Mouse (Mus musculus) small intestine, adult 2 months (tissue): ENCODE results near the gene Mtss1l. TPM values are rescaled to one million over a fixed set of nuclear protein-coding genes. Genes with fewer than 3 reads are reported as not detected.

Experiments used
- H3K27ac ChIP-seq: fragments of 200-500 bp; 2 replicates; pipeline ENCODE4 v1.5.1; 2012; ENCODE audit warnings: low read depth, low read length, control low read depth, inconsistent platforms; ENCODE audit not compliant: insufficient read depth
- H3K27me3 ChIP-seq: fragments of 200-500 bp; 2 replicates; pipeline ENCODE4 v1.6.1; 2012; ENCODE audit warnings: mild to moderate bottlenecking, moderate library complexity, low read length, inconsistent platforms; ENCODE audit not compliant: control insufficient read depth, insufficient read depth
- H3K36me3 ChIP-seq: fragments of 200-500 bp; 2 replicates; pipeline ENCODE4 v1.6.1; 2012; ENCODE audit warnings: mild to moderate bottlenecking, low read length, control low read depth, inconsistent platforms; ENCODE audit not compliant: control insufficient read depth, insufficient read depth
- H3K4me1 ChIP-seq: fragments of 200-500 bp; 2 replicates; pipeline ENCODE4 v1.6.1; 2012; ENCODE audit warnings: low read length, inconsistent platforms, mixed read lengths; ENCODE audit not compliant: control insufficient read depth, insufficient read depth, insufficient read length
- H3K4me3 ChIP-seq: fragments of 200-500 bp; 2 replicates; pipeline ENCODE4 v1.5.1; 2012; ENCODE audit warnings: low read depth, mild to moderate bottlenecking, control low read depth, inconsistent platforms, low read length, moderate library complexity
- CTCF ChIP-seq: fragments of 200-500 bp; IDR thresholded peaks from 2 replicates; pipeline ENCODE4 v1.5.1; 2012; ENCODE audit warnings: low read depth, mild to moderate bottlenecking, control low read depth, inconsistent platforms, low read length, moderate library complexity, mixed read lengths; ENCODE audit not compliant: insufficient replicate concordance, insufficient read length; ENCODE audit errors: extremely low read depth
- POLR2A ChIP-seq: fragments of 200-500 bp; IDR thresholded peaks from 2 replicates; pipeline ENCODE4 v1.6.1; 2012; ENCODE audit warnings: low read depth, mild to moderate bottlenecking, control low read depth, inconsistent platforms, low read length, moderate library complexity
- WGBS: fragments of 180-500 bp; shearing (Covaris S2); methylation state at CpG from one replicate; pipeline ENCODE4 v1.1.7; 2018; 5-methylcytosine and 5-hydroxymethylcytosine counted together
- polyA plus RNA-seq: library from polyadenylated mRNA; depleted of rRNA; stranded (reverse); fragments of >200 nt; gene quantifications from 2 replicates; pipeline ENCODE4 v1.2.3, GENCODE M21; 2012

The Mtss1l gene
- polyA plus RNA-seq, 1 experiment: 21.9 TPM

- Histone ChIP-seq H3K4me3 (no peak overlapping the region), H3K27me3 (no peaks in the 10 kb centered on the region), H3K4me1 (no peaks in the 10 kb centered on the region), H3K36me3 (no peaks in the 10 kb centered on the region), H3K27ac (no peak overlapping the region)
- TF ChIP-seq POLR2A: no peak
- TF ChIP-seq CTCF: no peak
- WGBS: 30% methylated on average over 6 of the region's 6 CpGs
Measured at GRCm38 (mm10) chr8:110767261-110767660, 46.0 kb downstream of the Mtss1l start.

GRCm38 (mm10) chr8:110772452-110772851 lies 51.2 kb downstream of the Mtss1l start:
- no peaks in the 10 kb centered on the region for H3K36me3 ChIP-seq
- no peaks in the 10 kb centered on the region; the same call in 1 of the 2 replicates for H3K4me1 ChIP-seq
- H3K27ac ChIP-seq: no peak overlapping the region
- TF ChIP-seq CTCF (no peak), POLR2A (no peak)
- 71% methylated on average over 7 of the region's 7 CpGs for WGBS
- H3K27me3 ChIP-seq: no peaks in the 10 kb centered on the region
- H3K4me3 ChIP-seq: no peak overlapping the region

GRCm38 (mm10) chr8:110774047-110774446 lies 52.8 kb downstream of the Mtss1l start:
- 57% methylated on average over 3 of the region's 3 CpGs for WGBS
- TF ChIP-seq POLR2A: no peak
- no peak for TF ChIP-seq CTCF

GRCm38 (mm10) chr8:110774725-110775124 lies 53.4 kb downstream of the Mtss1l start:
- H3K36me3 ChIP-seq: no peaks in the 10 kb centered on the region
- H3K27me3 ChIP-seq: no peaks in the 10 kb centered on the region
- H3K4me3 ChIP-seq: no peak overlapping the region
- WGBS: 87% methylated on average over 6 of the region's 6 CpGs
- no peak for TF ChIP-seq POLR2A
- H3K4me1 ChIP-seq: no peaks in the 10 kb centered on the region; the same call in 1 of the 2 replicates
- H3K27ac ChIP-seq: peak overlapping the region; percentile 70

More at GRCm38 (mm10) chr8:110774047-110774446, 52.8 kb downstream of the Mtss1l start:
- Histone ChIP-seq H3K4me3 (no peak overlapping the region), H3K27ac (peak overlapping the region; percentile 67), H3K27me3 (no peaks in the 10 kb centered on the region), H3K36me3 (no peaks in the 10 kb centered on the region), H3K4me1 (no peaks in the 10 kb centered on the region; the same call in 1 of the 2 replicates)

GRCm38 (mm10) chr8:110775316-110775715 lies 54.0 kb downstream of the Mtss1l start:
- Histone ChIP-seq H3K4me3 (no peak overlapping the region), H3K27me3 (no peaks in the 10 kb centered on the region), H3K27ac (peak overlapping the region; percentile 70; the same call in 1 of the 2 replicates), H3K4me1 (no peaks in the 10 kb centered on the region; the same call in 1 of the 2 replicates), H3K36me3 (no peaks in the 10 kb centered on the region)
- 84% methylated on average over 8 of the region's 8 CpGs for WGBS
- no peak for TF ChIP-seq POLR2A
- peak; percentile 69; the same call in 1 of the 2 replicates for TF ChIP-seq CTCF

- TF ChIP-seq CTCF: no peak
- no peak for TF ChIP-seq POLR2A
- WGBS: 84% methylated on average over 3 of the region's 3 CpGs
- no peaks in the 10 kb centered on the region; the same call in 1 of the 2 replicates for H3K4me1 ChIP-seq
- no peak overlapping the region for H3K4me3 ChIP-seq
- no peaks in the 10 kb centered on the region for H3K27me3 ChIP-seq
- no peak overlapping the region for H3K27ac ChIP-seq
- no peaks in the 10 kb centered on the region for H3K36me3 ChIP-seq
Measured at GRCm38 (mm10) chr8:110775721-110776120, 54.4 kb downstream of the Mtss1l start.

- TF ChIP-seq POLR2A: no peak
- no peak for TF ChIP-seq CTCF
- H3K27ac ChIP-seq: no peak overlapping the region
- 97% methylated on average over 3 of the region's 3 CpGs for WGBS
- H3K36me3 ChIP-seq: no peaks in the 10 kb centered on the region
- H3K27me3 ChIP-seq: no peaks in the 10 kb centered on the region
- no peaks in the 10 kb centered on the region; the same call in 1 of the 2 replicates for H3K4me1 ChIP-seq
- no peak overlapping the region for H3K4me3 ChIP-seq
Measured at GRCm38 (mm10) chr8:110776335-110776734, 55.1 kb downstream of the Mtss1l start.
